Mouse (Mus musculus) intestine, postnatal 0 days (tissue): ENCODE data around the gene Mid1. TPM values are rescaled to one million over a fixed set of nuclear protein-coding genes. Genes with fewer than 3 reads are reported as not detected.
"Not testable (repeated sequence)": the region's sequence is repeated elsewhere in the genome, so short reads cannot be mapped to it uniquely, and the experiment has no call there.

ENCODE experiments used
- ATAC-seq: fragments of 200-750 bp; cut with Nextera tagmentation; 2 replicates; pipeline ENCODE4 v1.8.0; 2017; ENCODE audit warnings: mild to moderate bottlenecking, moderate TSS enrichment, moderate library complexity
- H3K27ac ChIP-seq: fragments of 300-500 bp; sonication (generic); 2 replicates; pipeline ENCODE4 v1.5.1; 2014; ENCODE audit warnings: mild to moderate bottlenecking, low read depth, low read length, moderate library complexity
- H3K27me3 ChIP-seq: fragments of 300-500 bp; sonication (generic); replicated peaks from 2 replicates; pipeline ENCODE4 v1.6.1; 2014; ENCODE audit warnings: low read length, mixed read lengths; ENCODE audit not compliant: control insufficient read depth, insufficient read depth
- H3K36me3 ChIP-seq: fragments of 300-500 bp; sonication (generic); 2 replicates; pipeline ENCODE4 v1.6.1; 2014; ENCODE audit warnings: mild to moderate bottlenecking, moderate library complexity; ENCODE audit not compliant: control insufficient read depth, insufficient read depth
- H3K4me1 ChIP-seq: fragments of 300-500 bp; sonication (generic); replicated peaks from 2 replicates; pipeline ENCODE4 v1.6.1; 2014; ENCODE audit warnings: antibody characterized with exemption, low read length, mixed read lengths; ENCODE audit not compliant: control insufficient read depth, insufficient read depth
- H3K4me2 ChIP-seq: fragments of 300-500 bp; sonication (generic); replicated peaks from 2 replicates; pipeline ENCODE4 v1.6.1; 2014; ENCODE audit warnings: low read depth, mild to moderate bottlenecking, moderate library complexity
- H3K4me3 ChIP-seq: fragments of 300-500 bp; sonication (generic); 2 replicates; pipeline ENCODE4 v1.5.1; 2014; ENCODE audit warnings: low read depth, low read length
- H3K9ac ChIP-seq: fragments of 300-500 bp; sonication (generic); 2 replicates; pipeline ENCODE4 v1.6.1; 2014; ENCODE audit warnings: mild to moderate bottlenecking, low read depth, low read length
- H3K9me3 ChIP-seq: fragments of 300-500 bp; sonication (generic); 2 replicates; pipeline ENCODE4 v1.6.1; 2016; ENCODE audit warnings: mixed run types; ENCODE audit not compliant: control insufficient read depth
- WGBS: fragments of 180-500 bp; shearing (Covaris S2); extraction: QIAGEN DNeasy Blood & Tissue Kit; methylation state at CpG from one replicate; pipeline ENCODE4 v1.1.7; 2014; 5-methylcytosine and 5-hydroxymethylcytosine counted together
- polyA plus RNA-seq: library from polyadenylated mRNA; unstranded; fragments of >200 nt; fragmentation: Nextera tagmentation; extraction: Ambion mirVana; gene quantifications from 2 replicates; pipeline ENCODE4 v1.2.1, GENCODE M21; 2015

The Mid1 gene
- polyA plus RNA-seq, 1 experiment from 2014 or later: 1.7 TPM

DNA sequence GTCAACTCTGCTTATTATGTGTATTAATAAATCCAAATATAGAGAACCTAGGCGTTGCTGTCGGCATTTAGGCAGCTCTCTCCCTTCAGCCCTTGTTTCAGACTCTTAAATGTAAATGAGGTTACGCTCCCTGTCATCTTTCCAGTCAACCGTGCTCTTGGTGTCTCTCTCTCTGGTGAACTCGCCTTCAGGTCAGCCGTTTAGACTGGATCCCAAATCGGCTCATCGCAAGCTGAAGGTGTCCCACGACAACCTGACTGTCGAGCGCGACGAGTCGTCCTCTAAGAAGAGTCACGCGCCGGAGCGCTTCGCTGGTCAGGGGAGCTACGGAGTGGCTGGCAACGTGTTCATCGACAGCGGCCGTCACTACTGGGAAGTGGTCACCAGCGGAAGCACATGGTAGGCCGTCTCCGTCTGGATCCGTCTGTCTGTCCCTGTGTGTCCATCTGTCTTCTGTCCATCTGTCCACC is 302.4 kb downstream of the Mid1 start:
- H3K9me3 ChIP-seq: peaks cover 39% of the 10 kb centered on the region
- peak overlapping the region; percentile 40 for H3K4me2 ChIP-seq
- peaks cover 12% of the 10 kb centered on the region; the same call in 1 of the 2 replicates for H3K27me3 ChIP-seq
- peak overlapping the region; percentile 3; the same call in 1 of the 2 replicates for H3K27ac ChIP-seq
- H3K9ac ChIP-seq, ATAC-seq, H3K4me1 ChIP-seq: not testable (repeated sequence)
- H3K4me3 ChIP-seq: peak overlapping the region; percentile 4; the same call in 1 of the 2 replicates
- H3K36me3 ChIP-seq: peaks cover 28% of the 10 kb centered on the region
- WGBS: 70% methylated on average over 28 of the region's 28 CpGs

DNA sequence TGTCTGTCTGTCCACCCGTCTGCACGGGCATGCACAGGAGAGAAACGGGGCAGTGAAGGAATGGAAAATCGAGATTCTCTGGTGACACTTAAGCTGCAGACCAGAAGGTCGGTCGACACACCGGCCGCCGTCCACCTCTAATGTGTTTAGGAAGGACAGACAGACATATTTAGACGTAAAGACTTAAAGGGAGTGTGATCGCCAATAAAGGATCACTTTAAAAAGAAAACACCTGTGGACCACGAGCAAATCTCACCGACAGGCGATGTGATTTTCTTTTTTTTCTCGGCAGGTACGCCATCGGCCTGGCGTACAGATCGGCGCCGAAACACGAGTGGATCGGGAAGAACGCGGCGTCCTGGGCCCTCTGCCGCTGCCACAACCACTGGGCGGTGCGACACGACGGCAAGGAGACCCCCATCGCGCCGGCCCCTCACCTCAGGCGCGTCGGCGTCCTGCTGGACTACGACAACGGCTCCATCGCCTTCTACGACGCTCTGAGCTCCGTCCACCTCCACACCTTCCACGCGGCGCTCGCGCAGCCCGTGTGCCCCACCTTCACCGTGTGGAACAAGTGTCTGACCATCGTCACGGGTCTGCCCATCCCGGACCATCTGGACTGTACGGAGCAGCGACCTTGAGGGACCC is 303.7 kb downstream of the Mid1 start:
- not testable (repeated sequence) for H3K27me3 ChIP-seq, H3K4me3 ChIP-seq, ATAC-seq, H3K9ac ChIP-seq, H3K4me2 ChIP-seq, H3K4me1 ChIP-seq
- H3K27ac ChIP-seq: peak overlapping the region; percentile 6; the same call in 1 of the 2 replicates
- H3K36me3 ChIP-seq: peaks cover 28% of the 10 kb centered on the region
- H3K9me3 ChIP-seq: peaks cover 44% of the 10 kb centered on the region
- WGBS: 75% methylated on average over 56 of the region's 56 CpGs

- peak overlapping the region; percentile 6; the same call in 1 of the 2 replicates for H3K27ac ChIP-seq
- 73% methylated on average over 8 of the region's 8 CpGs for WGBS
These were observed 304.2 kb downstream of the Mid1 start for GRCm38 (mm10) chrX:169989219-169989595.

DNA sequence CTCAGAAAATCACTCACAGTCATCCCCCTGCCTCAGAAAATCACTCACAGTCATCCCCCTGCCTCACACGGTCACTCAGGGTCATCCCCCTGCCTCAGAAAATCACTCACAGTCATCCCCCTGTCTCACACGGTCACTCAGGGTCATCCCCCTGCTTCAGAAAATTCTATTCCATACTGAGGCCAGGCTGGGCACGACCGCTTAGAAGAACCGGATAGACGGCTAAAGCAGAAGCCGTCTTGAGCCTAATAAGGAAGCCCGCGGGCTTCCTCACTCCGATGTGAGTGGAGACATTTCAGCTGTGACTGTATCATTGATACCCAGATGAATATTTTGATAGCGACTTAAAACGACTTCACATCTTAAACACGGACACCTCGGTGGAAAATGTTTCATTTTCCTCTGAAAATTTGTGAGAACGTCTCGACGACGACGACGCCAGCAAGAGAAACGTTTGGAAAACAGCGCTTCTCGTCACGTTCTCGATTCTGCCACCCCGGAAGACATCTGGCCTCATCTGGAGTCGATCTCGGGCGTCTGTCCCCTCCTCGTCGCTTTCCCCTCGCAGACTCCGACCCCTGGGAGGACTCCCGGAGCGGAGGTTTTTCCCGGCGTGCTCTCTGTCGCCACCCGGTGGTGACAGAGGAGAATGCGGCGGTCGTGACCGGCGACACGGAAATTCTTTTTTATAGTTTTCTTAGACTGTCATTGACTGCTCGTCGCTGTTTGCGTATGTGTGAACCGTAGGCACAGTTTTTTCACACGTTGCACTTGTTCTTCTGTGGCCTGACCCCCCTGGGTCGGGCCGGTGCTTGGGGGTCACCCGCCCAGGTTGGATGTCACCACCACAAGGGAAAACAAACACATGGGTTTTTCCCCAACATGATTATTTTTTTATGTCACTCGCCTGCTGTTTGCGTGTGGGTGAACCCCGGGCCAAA is 305.0 kb downstream of the Mid1 start:
- not testable (repeated sequence) for H3K4me1 ChIP-seq, H3K27me3 ChIP-seq, H3K9ac ChIP-seq
- 59% methylated on average over 56 of the region's 56 CpGs for WGBS
- peaks cover 28% of the 10 kb centered on the region for H3K36me3 ChIP-seq
- ATAC-seq: peak; percentile 14; the same call in 1 of the 2 replicates
- H3K4me3 ChIP-seq: peak overlapping the region; percentile 21; the same call in 1 of the 2 replicates
- H3K4me2 ChIP-seq: peak overlapping the region; percentile 49
- peaks cover 49% of the 10 kb centered on the region for H3K9me3 ChIP-seq
- peak overlapping the region; percentile 15; the same call in 1 of the 2 replicates for H3K27ac ChIP-seq

More at GRCm38 (mm10) chrX:169989219-169989595, 304.2 kb downstream of the Mid1 start:
- not testable (repeated sequence) for H3K9ac ChIP-seq, H3K4me3 ChIP-seq, H3K4me2 ChIP-seq, H3K27me3 ChIP-seq, H3K4me1 ChIP-seq, ATAC-seq
- Histone ChIP-seq H3K36me3 (peaks cover 28% of the 10 kb centered on the region), H3K9me3 (peaks cover 47% of the 10 kb centered on the region)

DNA sequence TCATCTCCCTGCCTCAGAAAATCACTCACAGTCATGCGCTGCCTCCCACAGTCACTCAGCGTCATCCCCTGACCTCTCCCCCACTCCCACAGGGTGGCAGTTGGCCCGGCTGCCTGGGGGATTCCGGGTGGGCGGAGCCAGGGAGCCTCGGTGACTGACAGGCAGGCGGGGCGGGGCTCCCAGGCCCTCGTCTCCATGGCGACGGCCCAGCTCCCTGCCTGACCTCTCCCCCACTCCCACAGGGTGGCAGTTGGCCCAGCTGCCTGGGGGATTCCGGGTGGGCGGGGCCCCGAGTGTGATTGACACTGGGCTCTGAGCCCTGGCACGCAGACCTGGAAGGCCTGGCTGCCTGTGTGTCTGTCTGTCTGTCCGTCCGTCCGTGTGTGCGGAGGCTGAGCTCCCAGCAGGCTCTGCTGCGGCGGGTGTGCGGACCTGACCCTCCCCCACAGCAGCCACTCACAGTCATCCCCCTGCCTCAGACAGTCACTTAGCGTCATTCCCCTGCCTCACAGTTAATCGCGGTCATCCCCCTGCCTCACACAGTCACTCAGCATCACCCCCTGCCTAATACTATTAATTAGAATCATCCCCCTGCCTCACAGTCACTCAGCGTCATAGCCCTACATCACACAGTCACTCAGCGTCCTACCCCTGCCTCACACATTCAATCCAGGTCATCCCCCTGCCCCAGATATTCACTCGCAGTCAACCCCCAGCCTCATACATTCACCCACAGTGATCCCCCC is 306.3 kb downstream of the Mid1 start:
- H3K9me3 ChIP-seq: peaks cover 48% of the 10 kb centered on the region
- not testable (repeated sequence) for H3K4me1 ChIP-seq, H3K4me3 ChIP-seq, H3K27ac ChIP-seq, H3K27me3 ChIP-seq, H3K9ac ChIP-seq
- H3K36me3 ChIP-seq: peaks cover 27% of the 10 kb centered on the region
- H3K4me2 ChIP-seq: peak overlapping the region; percentile 39
- ATAC-seq: peak; percentile 55
- 61% methylated on average over 27 of the region's 28 CpGs for WGBS

DNA sequence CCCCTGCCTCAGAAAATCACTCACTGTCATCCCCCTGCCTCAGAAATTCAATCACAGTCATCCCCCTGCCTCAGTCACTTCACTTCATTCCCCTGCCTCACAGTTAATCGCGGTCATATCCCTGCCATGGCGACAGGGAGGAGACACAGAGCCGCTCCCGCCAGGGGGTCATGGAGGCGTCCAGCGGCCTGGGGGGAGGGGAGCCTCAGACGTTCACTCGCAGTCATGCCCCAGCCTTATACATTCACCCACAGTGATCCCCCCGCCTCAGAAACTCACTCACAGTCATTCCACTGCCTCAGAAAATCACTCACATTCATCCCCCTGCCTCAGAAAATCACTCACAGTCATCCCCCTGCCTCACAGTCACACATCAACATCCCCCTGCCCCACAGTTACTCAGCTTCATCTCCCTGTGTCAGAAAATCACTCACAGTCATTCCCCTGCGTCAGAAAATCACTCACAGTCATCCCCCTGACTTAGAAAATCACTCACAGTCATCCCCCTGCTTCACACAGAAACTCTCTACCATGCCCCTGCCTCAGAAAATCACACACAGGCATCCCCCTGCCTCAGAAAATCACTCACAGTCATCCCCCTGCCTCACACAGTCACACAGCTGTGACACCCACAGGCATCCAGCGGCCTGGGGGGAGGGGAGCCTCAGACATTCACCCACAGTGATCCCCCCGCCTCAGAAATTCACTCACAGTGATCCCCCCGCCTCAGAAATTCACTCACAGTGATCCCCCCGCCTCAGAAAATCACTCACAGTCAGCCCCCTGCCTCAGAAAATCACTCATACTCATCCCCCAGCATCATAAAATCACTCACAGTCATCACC is 307.3 kb downstream of the Mid1 start:
- not testable (repeated sequence) for H3K27me3 ChIP-seq, H3K4me3 ChIP-seq, H3K4me1 ChIP-seq, H3K9ac ChIP-seq, ATAC-seq, H3K27ac ChIP-seq, H3K4me2 ChIP-seq
- peaks cover 27% of the 10 kb centered on the region for H3K36me3 ChIP-seq
- peaks cover 44% of the 10 kb centered on the region for H3K9me3 ChIP-seq
- 49% methylated on average over 15 of the region's 15 CpGs for WGBS

DNA sequence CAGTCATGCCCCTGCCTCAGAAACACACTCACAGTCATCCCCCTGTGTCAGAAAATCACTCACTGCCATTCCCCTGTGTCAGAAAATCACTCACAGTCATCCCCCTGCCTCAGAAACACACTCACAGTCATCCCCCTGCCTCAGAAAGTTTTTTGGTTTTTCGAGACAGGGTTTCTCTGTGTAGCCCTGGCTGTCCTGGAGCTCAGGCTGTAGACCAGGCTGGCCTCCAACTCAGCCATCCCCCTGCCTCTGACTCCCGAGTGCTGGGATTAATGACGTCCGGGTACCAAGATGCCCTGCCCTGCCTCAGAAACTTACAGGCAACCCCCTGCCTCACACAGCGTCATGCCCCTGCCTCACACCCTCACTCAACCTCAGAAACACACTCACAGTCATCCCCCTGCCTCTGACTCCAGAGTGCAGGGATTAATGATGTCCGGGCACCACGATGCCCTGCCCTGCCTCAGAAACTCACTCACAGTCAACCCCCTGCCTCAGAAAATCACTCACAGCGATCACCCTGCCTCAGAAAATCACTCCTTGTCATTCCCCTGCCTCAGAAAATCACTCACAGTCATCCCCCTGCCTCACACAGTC is 308.1 kb downstream of the Mid1 start:
- 70% methylated on average over 8 of the region's 8 CpGs for WGBS
- not testable (repeated sequence) for ATAC-seq

More for the DNA sequence above, 308.1 kb downstream of the Mid1 start:
- H3K4me2 ChIP-seq, H3K4me3 ChIP-seq, H3K9ac ChIP-seq, H3K4me1 ChIP-seq, H3K27me3 ChIP-seq, H3K27ac ChIP-seq: not testable (repeated sequence)
- H3K36me3 ChIP-seq: peaks cover 24% of the 10 kb centered on the region
- H3K9me3 ChIP-seq: peaks cover 46% of the 10 kb centered on the region
